ENCODE assay signal across 8 mouse cellular contexts in genomic region chr5:139750535-139750934, GRCm38 (mm10). TPM values are rescaled to one million over a fixed set of nuclear protein-coding genes. Genes with fewer than 3 reads are reported as not detected.
DNase-seq lines count a peak whose midpoint lies in the region; ATAC-seq and TF ChIP-seq lines count a peak whose summit lies in the region.

No protein-coding gene starts in this region.

- H3K27me3 ChIP-seq in kidney, adult 2 months (replicated peaks; ENCODE audit: control insufficient read depth, insufficient read depth, low read length) = no peaks in the 10 kb centered on the region
- H3K27me3 ChIP-seq in kidney, embryonic 14.5 days (ENCODE audit: control insufficient read depth, insufficient read depth, low read length) = no peaks in the 10 kb centered on the region
- no peaks in the 10 kb centered on the region for H3K27me3 ChIP-seq in embryonic facial prominence, embryonic 14.5 days (replicated peaks; ENCODE audit: control insufficient read depth, insufficient read depth, low read length)
- H3K27me3 ChIP-seq in limb, embryonic 11.5 days (ENCODE audit: control insufficient read depth, insufficient read depth, low read length) = no peaks in the 10 kb centered on the region
- H3K27me3 ChIP-seq in midbrain, embryonic 14.5 days (ENCODE audit: control insufficient read depth, insufficient read depth, low read length) = no peaks in the 10 kb centered on the region
- no peaks in the 10 kb centered on the region for H3K27me3 ChIP-seq in splenic B cell, adult 2 months (ENCODE audit: control insufficient read depth, insufficient read depth, low read length, poor library complexity, severe bottlenecking)

- TF ChIP-seq POLR2A in kidney, adult 2 months (IDR thresholded peaks at IDR 0.05; ENCODE audit: low read depth, low read length) = no peak

- peak; percentile 67 for DNase-seq in kidney, adult 2 months
- DNase-seq in adrenal gland, adult 2 months = peak; percentile 64
- DNase-seq in embryonic facial prominence, embryonic 14.5 days (ENCODE audit: low spot score) = no peak
- DNase-seq in heart, postnatal 4 days = peak; percentile 83
- DNase-seq in limb, embryonic 11.5 days (ENCODE audit: low spot score) = peak; percentile 87
- peak; percentile 84 for DNase-seq in midbrain, embryonic 14.5 days
- peak; percentile 73 for DNase-seq in splenic B cell, adult 2 months (ENCODE audit: low read depth, low spot score)

- TF ChIP-seq CTCF in kidney, adult 2 months (conservative IDR thresholded peaks at IDR 0.05; ENCODE audit: insufficient read depth, insufficient read length, low read depth, low read length) = peak; percentile 82

- no peak overlapping the region for H3K4me2 ChIP-seq in kidney, embryonic 14.5 days (replicated peaks; ENCODE audit: low read depth, low read length)
- H3K4me2 ChIP-seq in embryonic facial prominence, embryonic 14.5 days (ENCODE audit: low read depth, low read length) = no peak overlapping the region
- H3K4me2 ChIP-seq in limb, embryonic 11.5 days (ENCODE audit: low read depth, severe bottlenecking) = no peak overlapping the region
- no peak overlapping the region for H3K4me2 ChIP-seq in midbrain, embryonic 14.5 days (ENCODE audit: low read length)

- no peaks in the 10 kb centered on the region for H3K36me3 ChIP-seq in kidney, adult 2 months (ENCODE audit: control insufficient read depth, insufficient read depth, low read length)
- H3K36me3 ChIP-seq in kidney, embryonic 14.5 days (ENCODE audit: control insufficient read depth, insufficient read depth, low read length) = peaks cover 44% of the 10 kb centered on the region
- H3K36me3 ChIP-seq in embryonic facial prominence, embryonic 14.5 days (ENCODE audit: control insufficient read depth, insufficient read depth, low read length) = peaks cover 47% of the 10 kb centered on the region
- peaks cover 8% of the 10 kb centered on the region; the same call in 1 of the 2 replicates for H3K36me3 ChIP-seq in limb, embryonic 11.5 days (ENCODE audit: control insufficient read depth, insufficient read depth, low read length)
- peaks cover 53% of the 10 kb centered on the region for H3K36me3 ChIP-seq in midbrain, embryonic 14.5 days (ENCODE audit: control insufficient read depth, insufficient read depth, low read length)
- H3K36me3 ChIP-seq in splenic B cell, adult 2 months (ENCODE audit: control insufficient read depth, insufficient read depth, low read length, poor library complexity, severe bottlenecking) = no peaks in the 10 kb centered on the region; the same call in 1 of the 2 replicates

- H3K27ac ChIP-seq in kidney, adult 2 months (ENCODE audit: insufficient read depth, low read depth, low read length) = no peak overlapping the region
- no peak overlapping the region for H3K27ac ChIP-seq in kidney, embryonic 14.5 days (ENCODE audit: low read depth, low read length)
- no peak overlapping the region for H3K27ac ChIP-seq in embryonic facial prominence, embryonic 14.5 days (replicated peaks; ENCODE audit: low read depth, low read length)
- no peak overlapping the region for H3K27ac ChIP-seq in limb, embryonic 11.5 days (replicated peaks; ENCODE audit: low read depth, low read length)
- H3K27ac ChIP-seq in midbrain, embryonic 14.5 days (replicated peaks; ENCODE audit: low read depth, low read length) = no peak overlapping the region

- H3K9ac ChIP-seq in kidney, embryonic 14.5 days (ENCODE audit: low read depth, low read length) = no peak overlapping the region
- H3K9ac ChIP-seq in embryonic facial prominence, embryonic 14.5 days (ENCODE audit: low read depth, low read length) = no peak overlapping the region
- H3K9ac ChIP-seq in limb, embryonic 11.5 days (ENCODE audit: low read length) = no peak overlapping the region
- no peak overlapping the region for H3K9ac ChIP-seq in midbrain, embryonic 14.5 days (replicated peaks; ENCODE audit: low read length)

- peaks cover 12% of the 10 kb centered on the region for H3K4me1 ChIP-seq in kidney, adult 2 months (ENCODE audit: control insufficient read depth, insufficient read depth, low read length)
- no peaks in the 10 kb centered on the region for H3K4me1 ChIP-seq in kidney, embryonic 14.5 days (ENCODE audit: control insufficient read depth, insufficient read depth, low read length)
- no peaks in the 10 kb centered on the region for H3K4me1 ChIP-seq in embryonic facial prominence, embryonic 14.5 days (ENCODE audit: control insufficient read depth, insufficient read depth, low read length)
- H3K4me1 ChIP-seq in limb, embryonic 11.5 days (ENCODE audit: control insufficient read depth, insufficient read depth, low read length) = 0 out of 2 replicates have a peak, but pooled peaks cover 3% of the 10 kb centered on the region
- no peaks in the 10 kb centered on the region for H3K4me1 ChIP-seq in midbrain, embryonic 14.5 days (ENCODE audit: control insufficient read depth, insufficient read depth, low read length)

- no peaks in the 10 kb centered on the region for H3K9me3 ChIP-seq in kidney, embryonic 14.5 days (ENCODE audit: control insufficient read depth, low read length)
- H3K9me3 ChIP-seq in embryonic facial prominence, embryonic 14.5 days (ENCODE audit: control insufficient read depth, low read length) = no peaks in the 10 kb centered on the region
- no peaks in the 10 kb centered on the region for H3K9me3 ChIP-seq in limb, embryonic 11.5 days (ENCODE audit: control insufficient read depth, low read length)
- H3K9me3 ChIP-seq in midbrain, embryonic 14.5 days (ENCODE audit: control insufficient read depth, low read length) = no peaks in the 10 kb centered on the region

- no peak overlapping the region for H3K4me3 ChIP-seq in kidney, adult 2 months (ENCODE audit: insufficient read depth, low read depth, low read length)
- no peak overlapping the region for H3K4me3 ChIP-seq in kidney, embryonic 14.5 days (ENCODE audit: low read length)
- no peak overlapping the region for H3K4me3 ChIP-seq in embryonic facial prominence, embryonic 14.5 days (ENCODE audit: low read depth, low read length)
- H3K4me3 ChIP-seq in limb, embryonic 11.5 days (ENCODE audit: low read depth, low read length) = no peak overlapping the region
- H3K4me3 ChIP-seq in midbrain, embryonic 14.5 days (replicated peaks; ENCODE audit: low read depth, low read length) = no peak overlapping the region

- no peak for ATAC-seq in kidney, embryonic 14.5 days (ENCODE audit: low FRiP score, low TSS enrichment)
- peak; percentile 31; the same call in 1 of the 2 replicates for ATAC-seq in embryonic facial prominence, embryonic 14.5 days (ENCODE audit: low read depth)
- no peak for ATAC-seq in limb, embryonic 11.5 days (ENCODE audit: insufficient number of reproducible peaks, low FRiP score, low TSS enrichment, low read depth)
- no peak for ATAC-seq in midbrain, embryonic 14.5 days (ENCODE audit: low FRiP score, low TSS enrichment)

RNA-seq across cellular contexts. Expression of gene Micall2, which starts 14.4 kb away (rescaled TPM):
- polyA plus RNA-seq in kidney, adult 2 months (2012; rRNA removed) = 3.3 and 3.4 TPM in 2 replicates
- polyA plus RNA-seq in kidney, embryonic 14.5 days (2014; fragmentation: Nextera tagmentation; extraction: Ambion mirVana) = 3.6 and 6.4 TPM in 2 replicates
- total RNA-seq in adrenal gland, adult 2 months (2021) = 10 to 100 TPM in 1 of 2 experiments, 1 to 10 TPM in 1; 6.0 to 14.7 TPM
- polyA plus RNA-seq in adrenal gland, adult 2 months (2012; rRNA removed) = 6.1 and 7.6 TPM in 2 replicates
- polyA plus RNA-seq in embryonic facial prominence, embryonic 14.5 days (2014; fragmentation: Nextera tagmentation; extraction: Ambion mirVana) = 5.5 and 5.8 TPM in 2 replicates
- total RNA-seq in heart, postnatal 4 days (2021) = 1 to 10 TPM; 4.7 to 5.6 TPM
- 6.6 and 7.8 TPM in 2 replicates for polyA plus RNA-seq in limb, embryonic 11.5 days (2014; fragmentation: Nextera tagmentation; extraction: Ambion mirVana)
- 12.7 and 13.4 TPM in 2 replicates for polyA plus RNA-seq in midbrain, embryonic 14.5 days (2014; fragmentation: Nextera tagmentation; extraction: Ambion mirVana)

RNA-seq across cellular contexts. Expression of gene Ints1, which starts 24.9 kb away (rescaled TPM):
- 40.1 and 42.2 TPM in 2 replicates for polyA plus RNA-seq in kidney, adult 2 months (2012; rRNA removed)
- 32.2 and 40.7 TPM in 2 replicates for polyA plus RNA-seq in kidney, embryonic 14.5 days (2014; fragmentation: Nextera tagmentation; extraction: Ambion mirVana)
- total RNA-seq in adrenal gland, adult 2 months (2021) = 10 to 100 TPM; 50.6 to 55.9 TPM
- polyA plus RNA-seq in adrenal gland, adult 2 months (2012; rRNA removed) = 77.2 and 91.0 TPM in 2 replicates
- 28.0 and 31.9 TPM in 2 replicates for polyA plus RNA-seq in embryonic facial prominence, embryonic 14.5 days (2014; fragmentation: Nextera tagmentation; extraction: Ambion mirVana)
- 10 to 100 TPM; 50.6 to 54.8 TPM for total RNA-seq in heart, postnatal 4 days (2021)
- polyA plus RNA-seq in limb, embryonic 11.5 days (2014; fragmentation: Nextera tagmentation; extraction: Ambion mirVana) = 33.7 and 40.5 TPM in 2 replicates
- polyA plus RNA-seq in midbrain, embryonic 14.5 days (2014; fragmentation: Nextera tagmentation; extraction: Ambion mirVana) = 39.0 and 44.7 TPM in 2 replicates

RNA-seq across cellular contexts. Expression of gene Mafk, which starts 40.8 kb away (rescaled TPM):
- polyA plus RNA-seq in kidney, adult 2 months (2012; rRNA removed) = 20.5 and 22.2 TPM in 2 replicates
- polyA plus RNA-seq in kidney, embryonic 14.5 days (2014; fragmentation: Nextera tagmentation; extraction: Ambion mirVana) = 2.5 and 5.3 TPM in 2 replicates
- total RNA-seq in adrenal gland, adult 2 months (2021) = 10 to 100 TPM; 32.1 to 34.1 TPM
- polyA plus RNA-seq in adrenal gland, adult 2 months (2012; rRNA removed) = 28.8 and 29.8 TPM in 2 replicates
- 7.1 and 8.1 TPM in 2 replicates for polyA plus RNA-seq in embryonic facial prominence, embryonic 14.5 days (2014; fragmentation: Nextera tagmentation; extraction: Ambion mirVana)
- total RNA-seq in heart, postnatal 4 days (2021) = 10 to 100 TPM; 28.1 to 29.1 TPM
- polyA plus RNA-seq in limb, embryonic 11.5 days (2014; fragmentation: Nextera tagmentation; extraction: Ambion mirVana) = 4.6 and 5.1 TPM in 2 replicates
- polyA plus RNA-seq in midbrain, embryonic 14.5 days (2014; fragmentation: Nextera tagmentation; extraction: Ambion mirVana) = 9.2 and 10.3 TPM in 2 replicates
